Mouse (Mus musculus) erythroblast, embryonic 14.5 days (primary cell): ENCODE data around the gene Tepp.

Experiments used
- GATA1 ChIP-seq: IDR thresholded peaks from 2 replicates; pipeline ENCODE4 v1.6.1; 2012; ENCODE audit warnings: low read length, inconsistent platforms, mixed read lengths
- TAL1 ChIP-seq: IDR thresholded peaks from 3 replicates; pipeline ENCODE4 v1.6.1; 2012; ENCODE audit warnings: low read length, inconsistent platforms, mixed read lengths

- no peak for TF ChIP-seq GATA1
- TF ChIP-seq TAL1, result no peak
Measured at GRCm38 (mm10) chr8:95330367-95330766, 20.0 kb downstream of the Tepp start.
